Mouse (Mus musculus): ENCODE measurements at regions not wholly inside any gene's neighbourhood (a gene's known extent, or its start where the extent isn't known, plus 50 kb on each side); places are given as distances from the start of the nearest gene placed in this dataset.

GRCm38 (mm10) chr4:67626641-67627040 lies 799.3 kb downstream of the Tlr4 start:
- ATAC-seq (replicated peaks; ENCODE audit: poor library complexity), result no peak

GRCm38 (mm10) chr4:67646090-67646489 lies 818.7 kb downstream of the Tlr4 start:
- ATAC-seq (replicated peaks; ENCODE audit: poor library complexity), result no peak

GRCm38 (mm10) chr4:67662122-67662521 lies 834.7 kb downstream of the Tlr4 start:
- ATAC-seq (replicated peaks; ENCODE audit: poor library complexity), result no peak

- ATAC-seq (replicated peaks; ENCODE audit: poor library complexity), result no peak
These were observed 846.6 kb downstream of the Tlr4 start for GRCm38 (mm10) chr4:67673961-67674360.

GRCm38 (mm10) chr4:67677589-67677988 lies 850.2 kb downstream of the Tlr4 start:
- no peak; the same call in 1 of the 2 replicates for ATAC-seq (replicated peaks; ENCODE audit: poor library complexity)

- ATAC-seq (replicated peaks; ENCODE audit: poor library complexity), result no peak
These were observed 871.1 kb downstream of the Tlr4 start for GRCm38 (mm10) chr4:67698438-67698837.
